Mouse (Mus musculus) hindbrain, postnatal 0 days (tissue): Measurements from ENCODE around the gene Muc4. TPM values are rescaled to one million over a fixed set of nuclear protein-coding genes. Genes with fewer than 3 reads are reported as not detected.

ENCODE experiments used
- ATAC-seq: fragments of 200-750 bp; cut with Nextera tagmentation; 2 replicates; pipeline ENCODE4 v1.8.0; 2017; ENCODE audit warnings: mild to moderate bottlenecking, moderate TSS enrichment, moderate library complexity
- DNase-seq: peaks from one replicate; pipeline ENCODE4 v3.0.0-alpha.2; 2015; ENCODE audit warnings: low spot score
- H3K27ac ChIP-seq: fragments of 300-500 bp; sonication (generic); 2 replicates; pipeline ENCODE4 v1.5.1; 2014; ENCODE audit warnings: mild to moderate bottlenecking
- H3K27me3 ChIP-seq: fragments of 300-500 bp; sonication (generic); 2 replicates; pipeline ENCODE4 v1.6.1; 2014; ENCODE audit warnings: low read length, mixed read lengths; ENCODE audit not compliant: insufficient read depth
- H3K36me3 ChIP-seq: fragments of 300-500 bp; sonication (generic); 2 replicates; pipeline ENCODE4 v1.6.1; 2014; ENCODE audit warnings: low read length, mixed read lengths; ENCODE audit not compliant: insufficient read depth
- H3K4me1 ChIP-seq: fragments of 300-500 bp; sonication (generic); 2 replicates; pipeline ENCODE4 v1.6.1; 2014; ENCODE audit warnings: antibody characterized with exemption, low read length, mixed read lengths; ENCODE audit not compliant: insufficient read depth
- H3K4me2 ChIP-seq: fragments of 300-500 bp; sonication (generic); 2 replicates; pipeline ENCODE4 v1.6.1; 2014; ENCODE audit warnings: low read depth, mild to moderate bottlenecking, low read length, moderate library complexity, mixed read lengths
- H3K4me3 ChIP-seq: fragments of 300-500 bp; sonication (generic); 2 replicates; pipeline ENCODE4 v1.5.1; 2014; ENCODE audit warnings: low read length
- H3K9ac ChIP-seq: fragments of 300-500 bp; sonication (generic); replicated peaks from 2 replicates; pipeline ENCODE4 v1.6.1; 2014; ENCODE audit warnings: mild to moderate bottlenecking, low read length, moderate library complexity, mixed read lengths
- H3K9me3 ChIP-seq: fragments of 300-500 bp; sonication (generic); 2 replicates; pipeline ENCODE4 v1.6.1; 2016; ENCODE audit warnings: low read length, mixed read lengths
- CTCF ChIP-seq: IDR thresholded peaks from 2 replicates; pipeline ENCODE4 v1.5.1; 2016; ENCODE audit warnings: antibody characterized with exemption, control low read depth, low read depth
- WGBS: fragments of 180-500 bp; shearing (Covaris S2); extraction: QIAGEN DNeasy Blood & Tissue Kit; methylation state at CpG from one replicate; pipeline ENCODE4 v1.1.7; 2014; 5-methylcytosine and 5-hydroxymethylcytosine counted together
- polyA plus RNA-seq: library from polyadenylated mRNA; unstranded; fragments of >200 nt; fragmentation: Nextera tagmentation; extraction: Ambion mirVana; gene quantifications from 2 replicates; pipeline ENCODE4 v1.2.1, GENCODE M21; 2015
- total RNA-seq: library from RNA; depleted of rRNA; stranded (reverse); fragments of >200 nt; gene quantifications from 2 replicates; pipeline ENCODE4 v1.2.3, GENCODE M21; 2014

The Muc4 gene
- total and polyA plus RNA-seq, 2 experiments from 2014 or later = not detected

DNA sequence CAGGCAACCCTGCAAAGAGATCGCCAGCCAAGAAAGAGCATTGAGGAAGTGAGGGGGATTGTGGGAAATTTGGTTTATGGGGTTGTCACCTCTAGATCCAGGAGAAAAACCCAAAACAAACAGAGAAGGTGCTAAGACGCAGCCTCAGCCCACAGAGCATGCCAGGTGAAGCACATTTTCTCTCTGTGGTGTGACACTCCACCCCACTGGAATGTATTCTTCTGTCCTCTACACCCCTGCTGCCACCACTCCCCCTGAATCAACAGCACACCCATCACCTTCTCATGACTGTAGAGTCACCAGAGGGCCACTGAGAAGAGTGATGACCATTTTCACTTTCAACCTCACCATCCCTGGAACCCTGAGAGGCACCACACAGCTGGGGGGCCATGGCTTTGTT is 7.0 kb downstream of the Muc4 start:
- ATAC-seq (no peak), DNase-seq (no peak)
- Histone ChIP-seq H3K4me1 (no peaks in the 10 kb centered on the region), H3K4me3 (no peak overlapping the region), H3K9me3 (no peaks in the 10 kb centered on the region), H3K27ac (no peak overlapping the region), H3K9ac (no peak overlapping the region), H3K36me3 (no peaks in the 10 kb centered on the region), H3K4me2 (no peak overlapping the region), H3K27me3 (no peaks in the 10 kb centered on the region)
- WGBS = 82% methylated on average over 2 of the region's 2 CpGs
- TF ChIP-seq CTCF = no peak

DNA sequence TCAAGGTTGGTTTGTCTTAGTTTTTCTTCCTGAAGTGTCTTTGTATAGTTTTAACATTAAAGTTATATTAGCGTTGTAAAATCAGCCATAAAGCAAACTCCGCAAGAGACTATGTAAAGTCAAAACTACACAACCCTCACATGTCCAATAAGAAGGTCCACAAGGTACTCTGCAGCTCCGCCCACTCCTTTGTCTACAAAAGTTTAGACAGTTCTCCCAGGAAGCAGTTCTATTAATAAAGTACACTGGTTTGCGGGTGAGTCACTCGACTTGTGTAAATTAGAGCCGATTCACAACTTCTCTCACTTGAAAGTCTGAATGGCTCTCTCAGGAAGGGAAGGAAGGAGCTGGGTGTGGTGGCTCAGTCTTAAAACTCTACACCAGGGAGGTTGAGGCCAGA is 10.2 kb downstream of the Muc4 start:
- Histone ChIP-seq H3K36me3 (no peaks in the 10 kb centered on the region), H3K9ac (no peak overlapping the region)
- TF ChIP-seq CTCF = no peak

GRCm38 (mm10) chr16:32750242-32751127 is 14.8 kb downstream of the Muc4 start:
- Histone ChIP-seq H3K27me3 (no peaks in the 10 kb centered on the region), H3K36me3 (no peaks in the 10 kb centered on the region), H3K9ac (no peak overlapping the region), H3K27ac (no peak overlapping the region), H3K4me1 (no peaks in the 10 kb centered on the region), H3K4me2 (no peak overlapping the region), H3K4me3 (no peak overlapping the region), H3K9me3 (no peaks in the 10 kb centered on the region)
- 89% methylated on average over 5 of the region's 5 CpGs for WGBS
- DNase-seq = no peak
- no peak for TF ChIP-seq CTCF
- ATAC-seq = no peak

More for the DNA sequence above, 10.2 kb downstream of the Muc4 start:
- Histone ChIP-seq H3K4me2 (no peak overlapping the region), H3K27me3 (no peaks in the 10 kb centered on the region), H3K4me3 (no peak overlapping the region), H3K27ac (no peak overlapping the region), H3K9me3 (no peaks in the 10 kb centered on the region), H3K4me1 (no peaks in the 10 kb centered on the region)
- 80% methylated on average over 6 of the region's 6 CpGs for WGBS
- DNase-seq (no peak), ATAC-seq (no peak)

DNA sequence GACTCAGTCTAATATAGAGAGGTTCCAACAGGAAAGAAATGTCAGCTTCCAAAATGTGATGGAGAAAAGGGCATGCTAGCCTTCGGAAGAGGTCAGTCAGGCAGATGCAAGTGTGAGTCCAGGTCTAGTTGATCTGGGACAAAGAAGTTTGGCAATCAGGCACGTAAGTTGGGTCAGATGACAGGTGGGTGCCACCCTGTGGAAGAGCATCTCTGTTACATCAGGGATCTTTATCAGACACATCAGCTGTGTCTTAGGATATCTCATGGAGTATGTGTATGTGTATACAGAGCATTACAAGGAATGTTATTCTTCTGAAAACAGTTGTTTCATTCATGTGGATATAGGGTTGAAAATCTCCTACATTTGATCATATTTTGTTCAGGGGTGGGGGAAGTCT is 28.9 kb downstream of the Muc4 start:
- Histone ChIP-seq H3K36me3 (no peaks in the 10 kb centered on the region), H3K4me1 (no peaks in the 10 kb centered on the region), H3K9me3 (no peaks in the 10 kb centered on the region), H3K4me2 (no peak overlapping the region), H3K9ac (no peak overlapping the region), H3K27ac (no peak overlapping the region), H3K27me3 (no peaks in the 10 kb centered on the region), H3K4me3 (no peak overlapping the region)
- TF ChIP-seq CTCF = no peak
- no peak for ATAC-seq
- WGBS = 82% methylated on average over 2 of the region's 2 CpGs
- DNase-seq = no peak

DNA sequence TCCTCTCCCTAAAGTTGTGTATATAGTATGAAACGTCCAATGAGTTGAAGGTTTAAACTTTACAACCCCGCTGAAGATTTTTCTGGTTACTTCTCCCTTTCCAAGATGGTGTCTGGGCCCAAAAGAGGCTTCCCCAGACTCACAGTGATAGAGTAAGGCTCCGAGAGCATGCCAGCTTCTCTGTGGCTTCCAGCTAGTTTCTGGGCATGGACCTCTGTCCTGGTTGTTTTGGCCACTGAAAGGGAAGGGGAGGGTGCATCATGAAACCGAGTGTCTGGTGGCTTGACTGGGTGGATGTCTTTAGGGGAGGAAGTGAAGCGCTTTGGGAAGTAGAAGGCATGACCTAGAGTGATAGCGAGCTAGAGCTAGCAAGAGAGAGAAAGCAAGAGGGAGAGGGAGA is 29.3 kb downstream of the Muc4 start:
- ATAC-seq = no peak
- 72% methylated on average over 6 of the region's 6 CpGs for WGBS
- no peak overlapping the region for H3K27ac ChIP-seq
- H3K4me1 ChIP-seq = no peaks in the 10 kb centered on the region
- no peaks in the 10 kb centered on the region for H3K36me3 ChIP-seq
- no peak overlapping the region for H3K4me3 ChIP-seq
- H3K27me3 ChIP-seq = no peaks in the 10 kb centered on the region
- TF ChIP-seq CTCF = no peak
- no peak for DNase-seq
- no peak overlapping the region for H3K4me2 ChIP-seq
- no peak overlapping the region for H3K9ac ChIP-seq
- no peaks in the 10 kb centered on the region for H3K9me3 ChIP-seq

GRCm38 (mm10) chr16:32766904-32767303 is 31.2 kb downstream of the Muc4 start:
- Histone ChIP-seq H3K4me2 (no peak overlapping the region), H3K9me3 (no peaks in the 10 kb centered on the region), H3K27ac (no peak overlapping the region), H3K27me3 (no peaks in the 10 kb centered on the region), H3K9ac (no peak overlapping the region), H3K4me1 (no peaks in the 10 kb centered on the region), H3K4me3 (no peak overlapping the region), H3K36me3 (no peaks in the 10 kb centered on the region)
- ATAC-seq (no peak), DNase-seq (no peak)
- WGBS = 94% methylated on average over 7 of the region's 7 CpGs
- TF ChIP-seq CTCF = no peak

- TF ChIP-seq CTCF = no peak
- Histone ChIP-seq H3K9ac (no peak overlapping the region), H3K4me2 (no peak overlapping the region), H3K4me1 (no peaks in the 10 kb centered on the region), H3K36me3 (no peaks in the 10 kb centered on the region), H3K27me3 (no peaks in the 10 kb centered on the region), H3K9me3 (no peaks in the 10 kb centered on the region), H3K27ac (no peak overlapping the region), H3K4me3 (no peak overlapping the region)
- 88% methylated on average over 10 of the region's 10 CpGs for WGBS
- DNase-seq = no peak
- ATAC-seq = no peak
Measured at GRCm38 (mm10) chr16:32776676-32777075, 41.0 kb downstream of the Muc4 start.
